Mouse (Mus musculus) E14TG2a.4 (cell line): Measurements from ENCODE around the gene Lsamp.

ENCODE experiments used
- CTCF ChIP-seq: conservative IDR thresholded peaks from 2 replicates; pipeline ENCODE4 v1.5.1; 2014; ENCODE audit warnings: low read length
- POU5F1 ChIP-seq: IDR thresholded peaks from 2 replicates; pipeline ENCODE4 v1.6.1; 2014; ENCODE audit warnings: low read length, borderline replicate concordance

DNA sequence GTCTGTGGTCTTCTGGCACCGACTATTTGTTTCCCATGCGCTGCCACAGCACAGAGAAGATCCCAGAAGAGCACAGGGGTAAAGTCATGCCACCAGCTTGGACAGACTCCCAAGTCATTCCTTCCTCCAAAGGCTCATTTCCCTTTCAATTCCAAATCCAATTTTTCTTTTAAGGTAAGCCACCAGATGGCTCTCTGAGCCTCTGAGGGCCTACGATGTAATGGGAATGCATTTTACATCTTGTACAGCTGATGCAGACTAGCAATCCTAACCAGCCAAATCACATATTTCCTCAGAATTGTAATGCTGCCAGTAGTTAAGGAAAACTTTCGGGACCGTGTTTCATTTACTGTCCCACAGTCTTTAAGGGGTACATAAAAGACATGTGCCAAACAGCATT, 1433.2 kb downstream of the Lsamp start:
- TF ChIP-seq CTCF = no peak
- no peak for TF ChIP-seq POU5F1
